Mouse (Mus musculus) liver, embryonic 14.5 days (tissue): ENCODE data around the gene Magea8. TPM values are rescaled to one million over a fixed set of nuclear protein-coding genes. Genes with fewer than 3 reads are reported as not detected.
"Not testable (repeated sequence)": the region's sequence is repeated elsewhere in the genome, so short reads cannot be mapped to it uniquely, and the experiment has no call there.

Experiments
- ATAC-seq: fragments of 200-750 bp; cut with Nextera tagmentation; 2 replicates; pipeline ENCODE4 v1.8.0; 2017; ENCODE audit warnings: moderate number of reproducible peaks, mild to moderate bottlenecking, moderate library complexity; ENCODE audit not compliant: insufficient read depth
- DNase-seq, 3 experiments: peaks; one replicate each; pipeline ENCODE4 v3.0.0-alpha.2; 2012 to 2013; ENCODE audit warnings: low read depth in 3 of 3, low spot score in 3 of 3
- H3K27ac ChIP-seq: fragments of 300-500 bp; sonication (generic); 2 replicates; pipeline ENCODE4 v1.5.1; 2014; ENCODE audit warnings: moderate library complexity, mild to moderate bottlenecking, control low read depth, inconsistent platforms
- H3K27me3 ChIP-seq: fragments of 300-500 bp; sonication (generic); 2 replicates; pipeline ENCODE4 v1.6.1; 2014; ENCODE audit warnings: mild to moderate bottlenecking, low read length, moderate library complexity; ENCODE audit not compliant: control insufficient read depth, insufficient read depth
- H3K36me3 ChIP-seq: fragments of 300-500 bp; sonication (generic); replicated peaks from 2 replicates; pipeline ENCODE4 v1.6.1; 2014; ENCODE audit warnings: low read depth; ENCODE audit not compliant: control insufficient read depth, insufficient read depth
- H3K4me1 ChIP-seq, 2 experiments: fragments of 200-500 bp in 1 of 2; fragments of 300-500 bp in 1 of 2; sonication (generic) in 1 of 2; replicated peaks; 2 replicates each; pipeline ENCODE4 v1.6.1; 2012 to 2014; ENCODE audit warnings: antibody characterized with exemption in 1 of 2, inconsistent platforms in 1 of 2, low read length in 1 of 2; ENCODE audit not compliant: control insufficient read depth in 2 of 2, insufficient read depth in 2 of 2
- H3K4me2 ChIP-seq: fragments of 300-500 bp; sonication (generic); 2 replicates; pipeline ENCODE4 v1.6.1; 2014; ENCODE audit warnings: low read depth, mild to moderate bottlenecking, control low read depth, moderate library complexity
- H3K4me3 ChIP-seq, 2 experiments: fragments of 200-500 bp in 1 of 2; fragments of 300-500 bp in 1 of 2; sonication (generic) in 1 of 2; 2 replicates each; pipeline ENCODE4 v1.5.1; 2012 to 2014; ENCODE audit warnings: low read depth in 2 of 2, low read length in 2 of 2, mild to moderate bottlenecking in 2 of 2, control low read depth in 1 of 2, inconsistent platforms in 1 of 2, moderate library complexity in 1 of 2; ENCODE audit not compliant: insufficient read depth in 1 of 2
- H3K9ac ChIP-seq: fragments of 300-500 bp; sonication (generic); replicated peaks from 2 replicates; pipeline ENCODE4 v1.6.1; 2014; ENCODE audit warnings: mild to moderate bottlenecking, control low read depth, moderate library complexity
- H3K9me3 ChIP-seq: fragments of 300-500 bp; sonication (generic); 2 replicates; pipeline ENCODE4 v1.6.1; 2016; ENCODE audit warnings: low read length, mixed read lengths; ENCODE audit not compliant: control insufficient read depth
- WGBS: fragments of 180-500 bp; shearing (Covaris S2); extraction: QIAGEN DNeasy Blood & Tissue Kit; methylation state at CpG from one replicate; pipeline ENCODE4 v1.1.7; 2014; ENCODE audit not compliant: insufficient replicate concordance; 5-methylcytosine and 5-hydroxymethylcytosine counted together
- polyA plus RNA-seq, 2 experiments: library from polyadenylated mRNA; depleted of rRNA in 1 of 2; stranded (reverse) in 1 of 2; unstranded in 1 of 2; fragments of >200 nt; fragmentation: Nextera tagmentation in 1 of 2; extraction: Ambion mirVana in 1 of 2; gene quantifications; 2 replicates each; pipeline versions ENCODE4 v1.2.1 to v1.2.3; 2012 to 2014

Gene Magea8
- polyA plus RNA-seq (2012; rRNA removed) (not detected in 2 replicates), polyA plus RNA-seq (2014; fragmentation: Nextera tagmentation; extraction: Ambion mirVana) (not detected in 2 replicates)

GRCm38 (mm10) chrX:154995750-154996149, at the start of gene Magea8:
Gene Magea8, minus strand, starts transcription at chrX:154995850.
- H3K27me3 ChIP-seq, H3K4me3 ChIP-seq, H3K27ac ChIP-seq, H3K9ac ChIP-seq, H3K4me1 ChIP-seq, H3K36me3 ChIP-seq, H3K4me2 ChIP-seq, H3K9me3 ChIP-seq, ATAC-seq, DNase-seq: not testable (repeated sequence)
- 76% methylated on average over 10 of the region's 11 CpGs for whole genome bisulfite sequencing

GRCm38 (mm10) chrX:154949405-154949804, 46.2 kb downstream of the Magea8 start, which contains the start of gene Magea3:
Gene Magea3, minus strand, starts transcription at chrX:154949505.
- not testable (repeated sequence) for H3K27ac ChIP-seq, H3K9me3 ChIP-seq, H3K4me1 ChIP-seq, ATAC-seq, H3K27me3 ChIP-seq, H3K36me3 ChIP-seq, H3K4me2 ChIP-seq, H3K4me3 ChIP-seq, H3K9ac ChIP-seq, DNase-seq
- 42% methylated on average over 1 of the region's 1 CpGs for WGBS

GRCm38 (mm10) chrX:154935887-154936286, 59.8 kb downstream of the Magea8 start, which contains the start of gene Magea6:
Gene Magea6, minus strand, starts transcription at chrX:154935987.
- H3K27ac ChIP-seq, H3K4me3 ChIP-seq, H3K9ac ChIP-seq, H3K27me3 ChIP-seq, H3K4me2 ChIP-seq, H3K9me3 ChIP-seq, H3K36me3 ChIP-seq, DNase-seq, ATAC-seq, H3K4me1 ChIP-seq: not testable (repeated sequence)
- WGBS: 30% methylated on average over 1 of the region's 1 CpGs

Other genes starting within 250 kb of the Magea8 start
- gene Cldn34b1, start 105.6 kb downstream of the Magea8 start, polyA plus RNA-seq (2012; rRNA removed): not detected in 2 replicates
- not detected in 2 replicates for gene Cldn34b1, start 105.6 kb downstream of the Magea8 start, polyA plus RNA-seq (2014; fragmentation: Nextera tagmentation; extraction: Ambion mirVana)
- gene Magea6, start 59.9 kb downstream of the Magea8 start, polyA plus RNA-seq (2012; rRNA removed): not detected in 2 replicates
- not detected in 2 replicates for gene Magea6, start 59.9 kb downstream of the Magea8 start, polyA plus RNA-seq (2014; fragmentation: Nextera tagmentation; extraction: Ambion mirVana)
- not detected in 2 replicates for gene Magea3, start 46.3 kb downstream of the Magea8 start, polyA plus RNA-seq (2012; rRNA removed)
- not detected in 2 replicates for gene Magea3, start 46.3 kb downstream of the Magea8 start, polyA plus RNA-seq (2014; fragmentation: Nextera tagmentation; extraction: Ambion mirVana)
- gene Magea5, start 67.3 kb upstream of the Magea8 start, polyA plus RNA-seq (2012; rRNA removed): not detected in 2 replicates
- gene Magea5, start 67.3 kb upstream of the Magea8 start, polyA plus RNA-seq (2014; fragmentation: Nextera tagmentation; extraction: Ambion mirVana): not detected in 2 replicates
- not detected in 2 replicates for gene Magea1, start 93.9 kb upstream of the Magea8 start, polyA plus RNA-seq (2012; rRNA removed)
- gene Magea1, start 93.9 kb upstream of the Magea8 start, polyA plus RNA-seq (2014; fragmentation: Nextera tagmentation; extraction: Ambion mirVana): not detected in 2 replicates
- not detected in 2 replicates for gene Magea2, start 97.8 kb upstream of the Magea8 start, polyA plus RNA-seq (2012; rRNA removed)
- gene Magea2, start 97.8 kb upstream of the Magea8 start, polyA plus RNA-seq (2014; fragmentation: Nextera tagmentation; extraction: Ambion mirVana): not detected in 2 replicates
- gene Cldn34b2, start 132.6 kb upstream of the Magea8 start, polyA plus RNA-seq (2012; rRNA removed): not detected in 2 replicates
- gene Cldn34b2, start 132.6 kb upstream of the Magea8 start, polyA plus RNA-seq (2014; fragmentation: Nextera tagmentation; extraction: Ambion mirVana): not detected in 2 replicates
- gene Sat1, start 220.6 kb upstream of the Magea8 start, polyA plus RNA-seq (2012; rRNA removed): 22.6 and 39.2 TPM in 2 replicates
- gene Sat1, start 220.6 kb upstream of the Magea8 start, polyA plus RNA-seq (2014; fragmentation: Nextera tagmentation; extraction: Ambion mirVana): 94.8 and 98.5 TPM in 2 replicates